Mouse (Mus musculus) kidney, postnatal 4 days (tissue): ENCODE results near the gene Tldc1.
A peak's percentile ranks its signal among the peaks of the same experiment; 100 is the strongest.

ENCODE experiments used
- DNase-seq, 2 experiments: peaks; one replicate each; pipeline ENCODE4 v3.0.0; 2021; ENCODE audit warnings: mixed read lengths in 2 of 2

Tldc1 gene

DNA sequence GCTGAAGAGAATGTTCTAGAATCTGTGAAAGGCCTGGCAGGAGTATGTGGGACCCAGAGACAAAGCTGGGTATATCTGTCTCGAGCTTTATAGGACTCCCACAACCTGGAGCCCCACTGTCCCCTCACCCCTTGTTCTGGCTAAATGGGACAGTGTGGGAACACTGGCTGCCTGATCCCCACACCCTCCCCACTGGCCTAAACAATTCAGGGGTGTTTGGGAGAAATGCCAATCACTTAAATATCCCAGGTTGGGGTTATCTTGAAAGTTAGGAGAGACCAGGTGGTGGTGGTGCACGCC, 20.7 kb upstream of the Tldc1 start:
- no peak for DNase-seq

DNA sequence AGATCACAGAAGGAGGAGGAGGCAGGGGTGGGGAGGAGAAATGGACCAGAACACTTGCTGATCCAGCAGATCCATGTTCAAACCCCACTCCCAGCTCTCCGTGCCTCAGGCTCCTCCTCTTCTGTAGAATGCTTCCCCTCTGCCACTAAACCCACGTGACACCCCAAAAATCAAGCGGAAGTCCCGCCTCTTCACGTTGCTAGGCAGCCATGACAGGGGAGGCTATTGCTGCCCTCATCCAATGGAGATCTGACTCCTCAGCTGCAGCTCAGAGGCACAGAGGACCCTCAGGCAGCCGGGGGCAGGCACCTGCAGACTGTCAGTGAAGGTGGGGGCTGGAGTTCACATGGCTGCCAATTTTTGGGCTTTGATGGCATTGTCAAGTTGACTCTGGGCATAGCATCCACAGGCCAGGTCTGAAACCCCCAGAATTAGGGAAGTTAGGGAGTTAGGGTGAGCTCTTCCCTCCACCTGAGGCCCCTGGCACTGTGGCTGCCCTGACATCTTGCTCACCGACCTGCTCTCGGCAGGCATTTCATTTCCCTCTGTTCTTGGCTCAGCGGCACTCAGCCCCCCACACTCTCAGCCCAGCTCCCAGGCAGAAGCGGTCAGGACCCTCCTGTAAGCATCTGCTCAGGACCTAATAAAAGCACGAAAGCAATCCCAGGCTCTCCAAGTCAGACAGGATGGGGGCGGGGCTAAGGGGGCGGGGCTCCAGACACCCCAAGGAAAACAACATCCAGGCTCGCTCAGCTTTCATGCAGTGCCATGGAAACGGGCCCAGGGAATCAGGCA, 20.2 kb upstream of the Tldc1 start:
- peak; percentile 75 to 82 for DNase-seq

DNA sequence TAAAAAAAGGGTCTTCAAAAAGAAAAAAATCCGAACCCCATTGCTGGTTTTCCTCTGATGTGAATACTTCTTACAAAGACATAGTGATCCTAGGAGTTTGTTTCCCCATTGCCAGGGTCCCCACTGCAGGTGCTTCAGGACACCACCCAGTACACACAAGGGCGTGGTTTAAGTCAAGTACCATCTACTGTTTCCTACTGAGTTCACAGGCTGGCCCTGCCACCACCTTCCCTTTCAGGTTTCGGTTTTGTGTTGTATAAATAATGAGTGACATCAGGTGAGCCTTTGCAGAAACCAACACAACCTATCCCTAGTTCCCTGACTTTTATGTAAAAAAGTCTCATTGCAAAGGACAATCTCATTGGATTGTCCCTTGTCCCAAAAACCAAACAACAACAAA, 17.4 kb upstream of the Tldc1 start:
- no peak for DNase-seq

DNA sequence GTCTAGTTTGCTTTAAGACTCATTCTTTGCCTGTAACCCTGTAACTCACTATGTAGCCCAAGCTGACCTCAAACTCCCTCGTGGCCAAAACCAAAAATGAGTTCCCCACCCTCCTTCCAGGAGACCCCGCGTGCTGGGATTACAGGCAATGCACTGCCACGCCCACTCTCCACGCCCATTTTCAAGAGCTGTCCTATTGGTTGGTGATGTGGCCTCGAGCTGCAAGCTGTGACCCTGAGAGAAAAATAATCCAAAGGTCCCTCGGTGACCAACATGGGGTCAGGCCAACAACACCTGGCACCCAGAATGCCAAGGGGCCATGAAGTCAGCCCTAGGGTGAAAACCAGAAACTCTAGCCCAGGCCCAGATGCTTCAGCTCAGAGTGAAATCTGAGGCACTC, 16.5 kb upstream of the Tldc1 start:
- no peak for DNase-seq

DNA sequence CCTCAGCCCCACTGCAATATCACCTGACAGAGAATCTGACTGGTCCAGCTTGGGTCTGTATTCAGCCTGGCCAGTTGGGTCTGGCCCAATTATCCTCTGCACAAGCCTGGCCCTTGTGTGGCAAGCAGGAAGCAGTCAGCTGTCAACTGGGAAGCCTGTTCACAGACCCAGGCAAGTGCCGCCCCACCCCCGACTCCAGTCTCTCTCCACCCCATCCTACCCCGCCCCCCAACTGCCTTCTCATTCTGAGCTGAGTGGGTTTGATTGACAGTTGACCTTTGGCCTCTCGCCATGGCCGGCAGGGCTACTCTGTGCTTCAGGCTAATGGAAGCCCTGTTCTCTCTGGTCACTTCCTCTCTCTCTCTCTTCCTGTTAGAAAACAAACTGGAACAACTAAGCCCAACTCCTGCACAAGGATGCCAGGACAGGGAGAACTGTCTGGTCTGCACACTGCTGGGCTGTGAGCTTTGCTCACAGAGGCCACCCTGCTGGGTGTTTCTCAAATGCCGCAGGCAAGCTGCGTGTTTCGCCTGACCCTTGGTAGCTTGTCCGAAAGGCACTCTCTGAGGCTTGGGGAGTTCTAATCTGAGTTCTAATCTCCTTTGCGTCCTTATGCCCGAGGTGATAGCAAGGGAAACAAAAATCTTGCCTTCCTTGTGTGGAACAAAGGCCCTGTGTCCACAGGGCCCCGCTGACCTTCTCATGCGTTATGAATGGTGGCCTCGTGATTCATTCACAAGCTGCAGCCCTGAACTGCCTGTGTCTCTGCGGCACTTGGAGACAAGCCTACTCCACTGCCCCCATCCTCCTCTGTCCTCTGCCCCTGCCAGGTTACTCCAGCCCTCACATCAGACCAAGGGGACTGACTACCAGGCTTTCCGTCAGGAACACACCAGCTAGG, 13.8 kb upstream of the Tldc1 start:
- peak; percentile 61 to 79 for DNase-seq

DNA sequence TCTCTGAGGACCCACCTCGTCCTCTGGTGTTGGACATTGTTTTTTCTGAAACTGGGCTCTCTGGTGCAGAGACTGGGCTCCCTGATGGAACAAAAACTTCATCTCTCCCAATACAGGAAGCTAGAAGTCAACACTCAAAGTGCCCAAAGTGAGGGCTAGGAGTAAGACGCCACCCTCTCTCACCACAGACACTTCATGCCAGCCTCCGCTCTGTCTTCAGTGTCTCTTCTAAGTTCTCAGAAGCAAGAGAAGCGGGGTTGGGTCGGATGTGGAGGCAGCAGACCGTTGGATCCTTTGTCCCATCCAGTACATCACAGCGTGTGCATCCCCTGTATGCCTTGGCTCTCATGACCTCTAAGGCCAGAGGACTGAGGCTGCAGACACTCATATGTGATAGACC, 11.4 kb upstream of the Tldc1 start:
- DNase-seq = no peak

DNA sequence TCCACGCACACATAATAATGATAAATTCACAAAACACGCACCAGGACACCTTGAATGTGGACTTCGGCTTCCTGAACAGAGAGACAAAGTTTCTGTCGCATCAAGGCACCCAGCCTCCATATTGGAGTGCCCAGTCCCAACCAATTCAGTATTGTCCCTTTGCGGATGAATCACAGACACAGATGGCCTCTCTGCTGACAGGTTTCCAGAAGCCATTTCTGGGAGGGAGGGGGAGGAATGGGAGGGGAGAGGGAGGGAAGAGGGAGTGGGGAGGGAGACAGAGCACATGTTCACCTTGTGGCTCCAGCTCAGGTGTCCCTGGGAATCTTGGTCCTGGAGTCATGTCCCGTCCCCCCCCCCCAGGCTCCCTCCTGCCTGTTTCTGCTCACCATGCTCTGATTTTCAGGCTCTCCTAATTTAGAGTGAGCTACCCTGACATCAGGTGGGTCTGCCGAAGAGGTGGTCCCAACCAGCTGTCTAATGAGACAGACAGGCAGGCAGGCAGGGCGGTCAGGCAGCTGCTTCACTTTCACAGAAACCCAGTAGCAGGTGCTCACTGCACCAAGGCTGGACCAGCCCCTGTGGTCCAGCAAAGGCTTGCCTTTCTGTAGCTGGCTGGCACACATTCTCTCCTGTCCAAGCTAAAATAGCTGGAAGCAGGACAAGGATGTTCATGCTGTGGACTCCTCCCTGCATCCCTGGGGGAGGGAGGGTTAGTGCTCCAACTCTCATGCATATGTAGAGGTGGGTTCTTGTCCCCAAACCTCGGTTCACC, 10.6 kb upstream of the Tldc1 start:
- no peak for DNase-seq

DNA sequence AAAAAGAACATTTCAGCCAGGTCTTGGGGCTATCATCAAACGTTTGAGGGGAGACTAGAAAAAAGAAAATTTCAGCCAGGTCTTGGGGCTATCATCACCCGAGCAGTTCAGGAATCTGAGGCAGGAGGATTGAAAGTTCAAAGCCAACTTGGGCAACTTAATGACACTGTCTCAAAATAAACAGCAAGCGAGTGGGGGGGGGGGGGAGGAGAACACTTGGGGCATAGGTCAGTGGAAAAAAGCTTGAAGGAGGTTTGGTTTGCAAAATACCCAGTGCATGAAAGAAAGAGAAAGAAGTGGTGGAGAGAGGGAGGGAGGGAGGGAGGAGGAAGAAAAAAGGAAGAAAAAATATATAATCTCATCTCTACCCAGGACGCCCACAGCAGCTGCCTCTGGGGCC, 9.1 kb upstream of the Tldc1 start:
- no peak for DNase-seq

DNA sequence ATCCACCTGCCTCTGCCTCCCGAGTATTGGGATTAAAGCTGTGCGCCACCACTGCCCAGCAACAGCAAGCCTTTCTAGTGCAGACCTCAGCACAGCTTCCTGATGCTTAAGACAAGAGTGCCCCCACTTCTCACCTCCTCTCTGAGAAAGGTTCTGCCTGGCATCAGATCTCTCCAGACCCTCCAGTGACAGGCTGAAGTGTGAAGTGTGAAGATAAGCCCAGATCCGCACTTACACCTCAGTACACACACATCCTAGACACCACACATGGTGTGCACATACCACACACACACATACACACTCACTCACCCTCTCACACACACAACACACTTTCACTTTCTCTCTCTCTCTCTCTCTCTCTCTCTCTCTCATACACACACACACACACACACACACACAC, 8.7 kb upstream of the Tldc1 start:
- no peak for DNase-seq

DNA sequence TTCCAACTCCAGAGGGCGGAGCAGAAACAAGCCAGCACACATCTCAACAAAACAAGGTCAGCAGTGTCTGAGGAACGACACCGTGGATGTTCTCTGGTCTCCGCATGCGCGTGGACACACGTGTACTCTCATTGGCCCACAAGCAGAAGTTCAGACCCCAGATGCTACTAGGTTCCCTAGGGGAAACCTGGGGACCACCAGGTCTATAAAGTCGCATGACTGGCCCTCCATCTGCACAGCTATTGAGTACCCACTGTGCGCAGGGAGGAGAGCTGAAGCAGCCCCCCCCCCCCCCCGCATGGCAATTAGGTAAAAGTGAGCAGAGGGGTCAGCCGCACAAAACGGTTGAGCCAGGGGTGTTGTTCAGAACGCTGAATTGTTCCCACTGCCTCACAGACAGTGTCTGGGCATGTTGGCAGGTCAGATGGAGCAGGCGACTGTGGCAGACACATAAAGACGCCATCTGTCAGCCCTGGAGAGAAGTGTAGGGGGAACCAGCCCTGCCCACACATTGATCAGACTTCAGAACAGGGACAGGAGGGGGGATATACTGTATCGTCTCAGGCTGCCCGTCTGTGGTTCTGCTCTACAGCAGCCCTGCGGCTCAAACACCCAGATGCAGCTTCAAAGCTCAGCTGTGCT, 7.7 kb upstream of the Tldc1 start:
- DNase-seq = no peak

DNA sequence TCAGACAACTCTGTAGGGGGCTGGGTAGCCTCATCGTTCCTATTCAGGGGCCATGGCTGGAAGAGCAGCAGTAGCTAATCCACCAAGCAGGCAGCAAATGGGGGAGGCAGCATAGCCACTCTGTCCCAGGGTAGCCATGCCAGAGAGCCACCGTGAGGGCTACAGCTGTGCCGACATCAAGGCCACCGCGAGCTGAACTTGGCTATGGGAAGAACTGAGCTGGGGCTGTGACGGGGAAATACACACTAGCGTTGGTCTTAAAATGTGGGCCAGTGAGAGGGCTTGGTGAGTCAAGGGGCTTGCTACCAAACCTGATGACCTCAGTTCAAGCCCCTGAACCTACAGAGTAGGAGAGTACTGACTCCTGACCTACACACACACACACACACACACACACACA, 6.5 kb upstream of the Tldc1 start:
- no peak for DNase-seq

DNA sequence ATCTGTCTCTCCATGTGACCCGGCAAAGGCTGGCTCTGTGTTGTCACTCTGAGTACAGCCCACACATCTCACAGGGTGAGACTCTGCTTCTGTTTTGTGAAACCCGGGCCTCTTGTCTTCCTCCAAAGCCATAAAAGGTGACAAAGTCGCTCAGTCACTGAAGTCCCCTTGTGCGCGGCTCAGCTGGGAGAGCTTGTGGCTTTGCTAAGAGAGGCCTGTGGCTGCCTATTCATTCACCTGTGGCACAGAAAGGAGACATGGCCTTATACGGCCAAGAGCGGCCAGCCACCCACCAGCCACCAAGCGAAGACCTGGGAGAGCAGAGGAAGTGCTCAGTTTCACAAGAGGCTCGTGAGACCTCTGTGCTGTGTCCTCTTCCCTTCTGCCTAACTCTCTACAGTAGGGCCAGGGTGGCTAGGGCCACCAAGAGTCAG, 5.9 kb upstream of the Tldc1 start:
- no peak for DNase-seq

DNA sequence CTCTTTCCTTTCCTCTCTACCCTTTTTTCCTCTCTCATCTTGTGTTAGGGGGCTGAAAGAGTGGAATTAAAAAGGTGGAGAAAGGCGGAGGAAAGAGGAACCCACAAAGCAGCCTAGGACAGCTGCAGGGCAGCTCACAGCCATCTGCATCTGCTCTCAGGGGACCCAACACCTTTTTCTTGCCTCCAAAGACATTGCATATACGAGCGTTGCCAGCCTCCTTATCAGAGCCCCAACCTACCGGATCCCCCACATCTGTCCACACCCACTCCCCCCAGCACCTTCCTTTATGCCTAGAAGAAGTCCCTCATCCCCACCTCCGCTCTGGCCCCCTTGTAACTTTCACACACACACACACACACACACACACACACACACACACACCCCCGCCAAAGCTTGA, 5.4 kb upstream of the Tldc1 start:
- no peak for DNase-seq

DNA sequence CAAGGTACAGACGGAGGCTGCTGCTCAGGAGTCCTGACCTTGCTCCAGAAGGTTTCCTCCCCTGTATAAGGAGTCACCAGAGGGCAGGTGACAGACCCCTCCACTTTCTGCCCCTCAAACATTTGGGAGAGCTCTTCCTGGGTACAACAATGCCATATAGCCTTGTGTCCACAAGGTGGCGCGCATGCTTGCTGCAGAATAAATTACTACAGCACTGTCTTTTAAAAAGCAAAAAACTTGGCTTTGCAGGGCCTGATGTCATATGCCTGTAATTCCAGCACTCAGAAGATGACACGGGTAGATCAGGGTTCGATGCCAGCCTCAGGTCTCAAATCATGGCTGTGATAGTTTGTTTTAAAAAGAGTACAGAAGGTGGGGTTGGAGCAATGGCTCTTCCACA, 4.5 kb upstream of the Tldc1 start:
- DNase-seq = peak; percentile 89 to 91

DNA sequence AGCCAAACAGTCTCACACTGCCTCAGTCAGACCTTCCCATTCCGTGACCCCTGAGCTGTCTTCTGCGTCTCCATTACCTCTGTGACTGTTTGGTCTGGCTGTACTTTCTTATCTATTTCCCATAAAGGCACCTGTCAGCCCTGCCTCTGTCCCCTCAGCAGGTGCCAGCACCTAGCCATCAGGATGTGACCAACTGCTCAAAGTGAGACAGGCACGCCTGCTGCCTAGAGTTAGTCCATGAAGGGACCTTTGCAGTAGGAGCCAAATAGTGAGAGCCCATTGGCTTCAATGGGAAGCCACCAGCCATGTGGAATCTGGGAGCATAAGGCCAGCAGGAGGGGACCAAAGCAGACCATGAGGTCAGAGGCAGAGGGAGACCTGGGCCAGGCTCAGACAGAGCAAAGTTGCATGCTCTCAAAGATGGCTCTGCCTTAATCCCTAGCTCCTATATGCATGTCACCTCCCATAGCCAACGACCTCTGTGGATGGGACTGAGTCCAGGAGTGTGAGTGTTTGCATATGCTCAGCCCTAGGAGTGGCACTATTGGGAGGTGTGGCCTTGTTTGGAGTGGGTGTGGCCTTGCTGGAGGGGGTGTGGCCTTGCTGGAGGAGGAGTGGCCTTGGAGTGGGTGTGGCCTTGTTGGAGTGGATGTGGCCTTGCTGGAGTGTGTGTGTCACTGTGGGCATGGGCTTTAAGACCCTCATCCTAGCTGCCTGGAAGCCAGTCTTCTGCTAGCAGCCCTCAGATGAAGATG, 3.0 kb upstream of the Tldc1 start:
- peak; percentile 62 to 66 for DNase-seq

DNA sequence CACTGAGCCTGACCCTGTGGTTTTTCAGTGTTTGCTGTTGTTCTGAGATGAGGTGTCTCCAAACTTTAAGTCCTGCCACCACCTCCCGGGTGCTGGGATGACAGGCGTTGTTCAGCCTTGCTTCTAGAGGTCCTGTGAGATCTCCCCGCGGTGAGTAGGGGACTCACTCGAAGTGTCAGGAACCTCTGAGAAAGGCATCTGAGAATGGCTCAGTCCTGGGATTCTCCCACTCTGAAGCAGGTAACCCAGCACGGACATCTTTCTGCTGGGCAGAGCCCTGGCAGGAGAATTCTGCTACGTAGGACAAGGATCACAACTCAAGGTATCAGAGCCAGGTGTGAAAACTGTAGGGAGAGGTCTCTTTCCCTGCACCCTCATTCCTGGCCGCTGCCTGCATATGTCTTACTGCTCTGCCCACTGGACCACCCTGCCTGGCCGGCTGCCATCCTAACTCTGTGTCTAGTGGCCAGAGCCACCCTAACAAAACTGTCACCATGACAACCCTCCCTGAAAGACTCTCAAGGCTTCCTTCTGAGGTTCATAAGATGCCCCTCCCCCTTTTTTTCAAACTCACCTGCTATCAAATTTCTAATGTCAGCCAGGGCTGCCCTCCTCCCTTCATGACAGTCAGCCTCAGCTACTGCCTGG, 2.3 kb upstream of the Tldc1 start:
- no peak for DNase-seq

DNA sequence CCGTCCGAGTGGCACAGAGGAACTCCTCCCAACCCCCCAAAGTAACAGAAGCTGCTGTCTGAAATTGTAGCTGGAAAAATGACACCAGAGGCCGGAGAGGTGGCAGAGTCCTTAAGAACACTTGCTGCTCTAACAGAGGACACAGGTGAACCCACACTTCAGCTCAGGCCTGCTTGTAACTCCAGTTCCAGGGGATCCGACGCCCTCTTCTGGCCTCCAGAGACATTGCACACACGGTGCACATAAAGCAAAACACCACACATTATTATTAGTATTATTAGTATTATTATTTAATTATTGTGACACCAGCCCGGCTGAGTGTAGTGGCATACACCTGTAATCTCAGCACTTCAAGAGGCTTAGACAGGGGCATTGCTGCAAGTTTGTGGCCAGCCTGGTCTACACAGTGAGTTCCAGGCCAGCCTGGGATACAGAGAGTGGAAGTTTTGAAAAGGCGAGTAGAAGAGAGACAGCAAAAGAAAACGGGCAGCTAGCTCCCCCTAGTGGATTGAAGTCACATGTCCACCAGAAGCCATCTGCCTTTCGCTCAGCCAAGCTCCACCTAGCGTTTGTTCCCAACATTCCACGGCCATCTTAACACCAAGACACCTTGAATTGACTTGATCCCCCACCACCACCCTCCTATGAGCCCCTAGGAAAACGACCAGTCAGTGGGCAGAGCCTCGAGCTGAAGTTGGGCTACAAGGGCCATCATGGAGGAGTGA, 959 bp upstream of the Tldc1 start:
- DNase-seq = peak; percentile 86 to 91

DNA sequence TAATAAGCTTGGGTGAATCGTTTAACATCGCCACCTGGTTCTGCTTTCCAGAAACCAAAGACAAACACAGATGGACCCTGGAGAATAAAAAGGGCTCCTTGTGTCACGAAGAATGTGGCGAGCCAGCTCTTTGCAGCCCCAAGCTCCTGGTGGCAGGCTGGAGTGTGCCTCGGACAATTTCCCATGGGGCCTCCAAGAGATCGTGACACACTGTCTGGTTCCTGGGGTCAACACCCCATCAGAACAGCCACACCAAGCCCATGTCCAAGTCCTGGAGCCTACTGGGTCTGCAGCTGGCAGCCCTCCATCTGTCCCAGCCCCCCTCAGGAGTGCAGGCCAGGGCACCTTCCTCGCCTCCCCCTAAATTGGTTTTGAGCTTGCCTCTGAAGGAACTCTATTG, 451 bp downstream of the Tldc1 start:
- no peak for DNase-seq

DNA sequence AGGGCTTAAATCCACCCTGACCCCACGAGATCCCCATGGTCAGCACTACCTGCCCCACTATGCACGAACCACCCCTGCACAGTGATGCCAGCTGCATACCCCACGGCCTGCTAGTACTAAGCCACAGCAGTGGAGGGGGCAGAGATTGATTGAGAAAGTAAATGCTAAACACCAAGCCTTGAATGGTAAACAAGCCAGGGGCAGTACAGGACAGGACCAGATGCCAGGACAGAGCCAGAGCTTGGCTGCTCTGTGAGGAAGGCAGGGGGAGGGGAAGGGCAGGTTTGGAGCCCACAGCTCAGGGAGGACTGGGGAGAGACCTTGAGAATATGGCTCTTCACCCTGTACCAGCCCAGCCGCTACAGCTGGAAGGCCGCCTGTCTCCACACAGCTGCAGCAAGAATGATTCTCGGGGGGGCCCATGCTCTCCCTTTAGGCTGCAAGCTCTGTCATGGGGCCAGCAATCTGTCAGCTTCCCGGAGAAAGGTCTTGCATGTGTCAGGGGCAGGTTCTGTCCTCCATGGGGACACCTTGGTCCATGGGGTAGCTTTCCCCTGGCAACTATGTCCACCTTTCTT, 1.5 kb downstream of the Tldc1 start:
- no peak for DNase-seq

DNA sequence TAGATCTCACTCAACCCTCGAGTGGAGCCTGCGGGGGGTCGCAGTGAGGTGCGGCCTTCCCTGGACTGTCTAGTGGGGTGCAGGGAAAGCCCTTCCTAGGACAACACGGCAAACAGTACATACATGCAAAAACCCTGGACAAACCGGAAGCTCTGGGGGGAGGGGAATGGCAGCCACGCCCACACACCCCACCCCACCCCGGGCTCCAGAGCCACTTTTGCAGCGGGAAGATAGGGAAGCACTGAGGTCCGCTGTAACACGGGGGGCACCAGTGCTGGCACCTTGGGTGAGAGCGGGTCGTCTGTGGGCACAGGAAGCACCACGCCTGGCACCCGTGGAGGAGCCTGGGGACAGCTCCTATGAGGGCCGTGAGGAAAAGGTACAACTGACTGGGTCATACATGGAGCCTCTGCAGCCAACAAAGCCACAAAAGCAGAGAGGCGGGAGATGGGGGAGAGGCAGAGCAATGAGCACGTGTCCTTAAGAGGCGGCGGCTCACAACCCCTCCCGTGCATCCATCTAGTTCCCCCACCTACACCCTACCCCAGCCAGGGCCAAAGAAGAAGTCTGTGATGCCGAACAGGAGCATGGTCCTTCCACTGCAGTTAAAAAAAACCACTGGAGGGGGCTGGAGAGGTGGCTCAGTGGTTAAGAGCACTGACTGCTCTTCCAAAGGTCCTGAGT, 12.3 kb downstream of the Tldc1 start:
- DNase-seq = no peak
